Mouse (Mus musculus): ENCODE data around the gene Hapln3. TPM values are rescaled to one million over a fixed set of nuclear protein-coding genes. Genes with fewer than 3 reads are reported as not detected.

Hapln3 gene
- polyA plus RNA-seq, 1 experiment from 2014 or later, result 0.27 TPM

- DNase-seq (ENCODE audit: low spot score), result no peak
These were observed 51.6 kb downstream of the Hapln3 start for GRCm38 (mm10) chr7:79079212-79079611.

- DNase-seq (ENCODE audit: low spot score), result no peak
These were observed 62.6 kb downstream of the Hapln3 start for GRCm38 (mm10) chr7:79068231-79068630.

- no peak for DNase-seq (ENCODE audit: low spot score)
These were observed 63.4 kb downstream of the Hapln3 start for GRCm38 (mm10) chr7:79067466-79067865.

Other genes starting within 250 kb of the Hapln3 start
- gene Aen, start 235.2 kb downstream of the Hapln3 start, polyA plus RNA-seq (2015; fragmentation: Nextera tagmentation; extraction: Ambion mirVana), result 45.4 and 45.7 TPM in 2 replicates
- 136 and 152 TPM in 2 replicates for gene Isg20, start 217.6 kb downstream of the Hapln3 start, polyA plus RNA-seq (2015; fragmentation: Nextera tagmentation; extraction: Ambion mirVana)
- gene Acan, start 77.5 kb downstream of the Hapln3 start, polyA plus RNA-seq (2015; fragmentation: Nextera tagmentation; extraction: Ambion mirVana), result 0.09 and 0.39 TPM in 2 replicates
- gene Mfge8, start 18.0 kb upstream of the Hapln3 start, polyA plus RNA-seq (2015; fragmentation: Nextera tagmentation; extraction: Ambion mirVana), result 93.0 and 104 TPM in 2 replicates
- gene Abhd2, start 142.2 kb upstream of the Hapln3 start, polyA plus RNA-seq (2015; fragmentation: Nextera tagmentation; extraction: Ambion mirVana), result 14.8 and 15.9 TPM in 2 replicates

Data from thymus, postnatal 0 days (tissue).